Mouse (Mus musculus) testis, adult 2 months (tissue): Measurements from ENCODE around the gene Clrn2.

Experiments
- CTCF ChIP-seq: fragments of 200-500 bp; IDR thresholded peaks from 2 replicates; pipeline ENCODE4 v1.5.1; 2012; ENCODE audit warnings: low read depth, mild to moderate bottlenecking, inconsistent platforms, low read length, moderate library complexity; ENCODE audit not compliant: control insufficient read depth, insufficient read depth, insufficient replicate concordance
- POLR2A ChIP-seq: fragments of 200-500 bp; IDR thresholded peaks from 2 replicates; pipeline ENCODE4 v1.6.1; 2012; ENCODE audit warnings: low read depth, mild to moderate bottlenecking, inconsistent platforms, low read length, moderate library complexity; ENCODE audit not compliant: control insufficient read depth

- TF ChIP-seq CTCF (no peak), POLR2A (no peak)
These were observed 31.4 kb upstream of the Clrn2 start for GRCm38 (mm10) chr5:45421881-45422844.
